Mouse (Mus musculus): ENCODE measurements around the gene Magi2. TPM values are rescaled to one million over a fixed set of nuclear protein-coding genes. Genes with fewer than 3 reads are reported as not detected.

The Magi2 gene
- polyA plus RNA-seq, 1 experiment from 2014 or later: 2.3 TPM

DNA sequence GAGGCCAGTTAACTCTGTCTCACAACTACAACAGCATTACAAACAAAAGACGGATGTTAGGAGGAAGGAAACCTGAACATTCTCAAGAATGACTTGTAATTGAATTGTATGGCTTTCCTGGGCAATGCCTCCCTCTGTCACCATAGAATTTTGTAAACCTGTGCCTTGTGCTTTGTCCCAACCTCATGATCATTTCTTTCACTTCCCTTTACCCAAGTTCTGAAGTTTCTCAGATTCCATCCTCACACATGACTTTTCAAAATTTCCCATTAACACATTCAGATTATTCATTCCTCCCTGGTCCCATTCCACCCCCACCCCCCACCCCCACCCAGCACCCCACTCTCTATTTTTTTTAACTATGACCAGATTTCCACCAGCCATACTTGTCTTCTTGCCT, 773.1 kb downstream of the Magi2 start:
- Histone ChIP-seq H3K4me2 (replicated peaks) (no peak overlapping the region), H3K9ac (no peak overlapping the region), H3K27ac (no peak overlapping the region), H3K9me3 (no peaks in the 10 kb centered on the region), H3K27me3 (replicated peaks) (no peaks in the 10 kb centered on the region), H3K4me1 (replicated peaks) (no peaks in the 10 kb centered on the region), H3K4me3 (replicated peaks) (no peak overlapping the region), H3K36me3 (no peaks in the 10 kb centered on the region)
- WGBS: 60% methylated on average over 1 of the region's 1 CpGs
- ATAC-seq: no peak

- Histone ChIP-seq H3K4me1 (replicated peaks) (no peaks in the 10 kb centered on the region), H3K27ac (no peak overlapping the region), H3K4me3 (replicated peaks) (no peak overlapping the region), H3K36me3 (no peaks in the 10 kb centered on the region), H3K27me3 (replicated peaks) (no peaks in the 10 kb centered on the region), H3K9me3 (no peaks in the 10 kb centered on the region), H3K4me2 (replicated peaks) (no peak overlapping the region), H3K9ac (no peak overlapping the region)
- ATAC-seq: no peak
- WGBS: 84% methylated on average over 2 of the region's 2 CpGs
These were observed 779.8 kb downstream of the Magi2 start for GRCm38 (mm10) chr5:20006616-20007015.

GRCm38 (mm10) chr5:20007246-20007645, 780.4 kb downstream of the Magi2 start:
- ATAC-seq: no peak

GRCm38 (mm10) chr5:20010210-20010609, 783.4 kb downstream of the Magi2 start:
- no peaks in the 10 kb centered on the region for H3K4me1 ChIP-seq (replicated peaks)
- no peak overlapping the region for H3K4me3 ChIP-seq (replicated peaks)
- no peak overlapping the region for H3K4me2 ChIP-seq (replicated peaks)
- ATAC-seq: no peak
- H3K36me3 ChIP-seq: no peaks in the 10 kb centered on the region
- H3K27ac ChIP-seq: no peak overlapping the region
- H3K9me3 ChIP-seq: no peaks in the 10 kb centered on the region
- H3K27me3 ChIP-seq (replicated peaks): no peaks in the 10 kb centered on the region
- H3K9ac ChIP-seq: no peak overlapping the region
- 65% methylated on average over 7 of the region's 7 CpGs for WGBS

More at GRCm38 (mm10) chr5:20007246-20007645, 780.4 kb downstream of the Magi2 start:
- Histone ChIP-seq H3K27me3 (replicated peaks) (no peaks in the 10 kb centered on the region), H3K4me3 (replicated peaks) (no peak overlapping the region), H3K9me3 (no peaks in the 10 kb centered on the region), H3K4me1 (replicated peaks) (no peaks in the 10 kb centered on the region), H3K36me3 (no peaks in the 10 kb centered on the region), H3K27ac (no peak overlapping the region), H3K4me2 (replicated peaks) (no peak overlapping the region), H3K9ac (no peak overlapping the region)
- 79% methylated on average over 8 of the region's 8 CpGs for WGBS

DNA sequence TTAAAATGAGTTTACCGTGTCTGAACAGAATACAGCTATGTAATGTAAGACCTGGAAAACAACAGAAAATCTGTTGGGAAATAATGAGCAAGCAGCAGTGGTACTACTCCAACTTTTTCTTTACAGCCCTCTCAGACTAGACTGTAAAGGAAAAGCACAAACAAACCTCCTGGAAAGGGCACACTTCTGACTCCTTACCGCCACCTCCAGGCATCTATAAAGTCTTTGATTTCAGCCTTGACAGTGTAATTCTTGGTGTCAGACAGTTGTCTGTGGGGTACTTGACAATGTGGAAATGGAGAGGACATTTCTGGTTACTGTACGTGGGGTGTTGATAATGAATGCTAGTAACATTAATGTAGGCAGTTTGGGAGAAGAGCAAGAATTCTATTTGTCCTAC, 791.2 kb downstream of the Magi2 start:
- H3K9me3 ChIP-seq: no peaks in the 10 kb centered on the region
- WGBS: 65% methylated on average over 3 of the region's 3 CpGs
- H3K36me3 ChIP-seq: no peaks in the 10 kb centered on the region
- no peak overlapping the region for H3K4me3 ChIP-seq (replicated peaks)
- H3K27ac ChIP-seq: no peak overlapping the region
- no peaks in the 10 kb centered on the region for H3K27me3 ChIP-seq (replicated peaks)
- no peak for ATAC-seq
- H3K4me1 ChIP-seq (replicated peaks): no peaks in the 10 kb centered on the region
- no peak overlapping the region for H3K4me2 ChIP-seq (replicated peaks)
- no peak overlapping the region for H3K9ac ChIP-seq

DNA sequence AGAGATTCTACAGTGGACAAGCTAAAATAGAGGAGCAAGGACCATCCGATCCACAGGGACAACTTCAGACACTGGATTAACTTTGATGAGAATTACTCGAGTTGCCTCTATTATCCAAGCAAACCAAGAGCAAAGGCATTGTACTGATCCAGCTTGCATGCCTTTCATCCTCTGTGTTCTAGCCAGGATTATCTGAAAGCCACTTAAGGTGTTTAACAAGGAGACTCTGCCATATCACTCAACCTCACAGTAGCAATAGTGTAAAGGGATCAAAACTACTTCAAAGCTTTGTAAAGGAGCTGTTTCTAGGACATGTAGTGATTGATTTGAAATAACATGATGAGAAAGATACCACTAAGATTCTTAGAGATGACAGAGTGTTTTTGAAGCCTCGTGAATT, 819.8 kb downstream of the Magi2 start:
- Histone ChIP-seq H3K27me3 (replicated peaks) (no peaks in the 10 kb centered on the region), H3K4me2 (replicated peaks) (no peak overlapping the region), H3K36me3 (no peaks in the 10 kb centered on the region), H3K9me3 (no peaks in the 10 kb centered on the region), H3K4me1 (replicated peaks) (no peaks in the 10 kb centered on the region), H3K9ac (no peak overlapping the region), H3K4me3 (replicated peaks) (no peak overlapping the region), H3K27ac (no peak overlapping the region)
- ATAC-seq: no peak
- WGBS: 72% methylated on average over 3 of the region's 3 CpGs

GRCm38 (mm10) chr5:20048386-20048785, 821.5 kb downstream of the Magi2 start:
- Histone ChIP-seq H3K4me3 (replicated peaks) (no peak overlapping the region), H3K27ac (no peak overlapping the region), H3K4me1 (replicated peaks) (no peaks in the 10 kb centered on the region), H3K36me3 (no peaks in the 10 kb centered on the region), H3K9ac (no peak overlapping the region), H3K4me2 (replicated peaks) (no peak overlapping the region), H3K27me3 (replicated peaks) (no peaks in the 10 kb centered on the region), H3K9me3 (no peaks in the 10 kb centered on the region)
- WGBS: 92% methylated on average over 2 of the region's 2 CpGs
- no peak for ATAC-seq

DNA sequence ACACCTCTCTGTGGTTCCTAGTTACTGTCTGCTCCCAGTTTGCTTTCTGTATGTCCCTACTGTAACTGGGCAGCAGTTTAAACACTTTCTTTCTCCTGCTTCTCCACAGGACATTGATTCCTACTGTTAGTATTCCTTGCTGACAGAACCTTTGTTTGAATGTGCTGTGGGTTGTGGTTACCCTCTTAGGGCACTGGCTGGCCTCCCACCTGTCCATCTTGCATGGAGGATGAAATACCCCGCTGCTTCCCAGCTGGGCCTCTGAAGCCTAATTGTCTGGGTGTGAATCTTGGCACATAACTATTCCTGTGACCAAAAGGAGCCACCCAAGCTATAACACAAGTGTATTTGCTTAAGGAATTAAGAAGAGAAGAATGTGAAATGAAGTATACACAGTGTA, 823.4 kb downstream of the Magi2 start:
- H3K4me2 ChIP-seq (replicated peaks): no peak overlapping the region
- WGBS: 26% methylated on average over 1 of the region's 1 CpGs
- no peak for ATAC-seq

DNA sequence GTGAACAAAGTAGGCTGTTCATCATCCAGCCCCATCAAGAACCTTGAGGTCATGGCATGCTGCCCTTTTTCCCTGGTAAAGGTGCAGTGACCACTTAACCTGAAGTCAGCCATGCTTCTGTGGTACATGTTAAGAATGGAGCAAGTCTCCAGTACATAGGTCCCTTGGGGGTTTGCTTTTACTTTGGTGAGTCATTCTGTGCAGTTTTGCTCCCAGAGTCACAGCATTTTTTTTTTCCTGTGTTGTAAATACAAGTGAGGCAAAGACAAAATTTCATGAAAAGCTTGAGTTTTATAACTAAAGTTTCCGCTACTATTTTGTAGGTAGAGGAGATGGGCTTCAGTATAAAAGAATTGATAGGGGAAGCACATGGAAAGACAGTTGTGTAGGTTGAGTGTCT, 828.2 kb downstream of the Magi2 start:
- ATAC-seq: no peak
- Histone ChIP-seq H3K4me1 (replicated peaks) (no peaks in the 10 kb centered on the region), H3K4me3 (replicated peaks) (no peak overlapping the region), H3K36me3 (no peaks in the 10 kb centered on the region), H3K27ac (no peak overlapping the region), H3K4me2 (replicated peaks) (no peak overlapping the region), H3K9ac (no peak overlapping the region), H3K27me3 (replicated peaks) (no peaks in the 10 kb centered on the region), H3K9me3 (no peaks in the 10 kb centered on the region)
- WGBS: 90% methylated on average over 1 of the region's 1 CpGs

More for the DNA sequence above, 823.4 kb downstream of the Magi2 start:
- no peak overlapping the region for H3K9ac ChIP-seq
- no peak overlapping the region for H3K27ac ChIP-seq
- no peaks in the 10 kb centered on the region for H3K36me3 ChIP-seq
- H3K9me3 ChIP-seq: no peaks in the 10 kb centered on the region
- H3K27me3 ChIP-seq (replicated peaks): no peaks in the 10 kb centered on the region
- H3K4me3 ChIP-seq (replicated peaks): no peak overlapping the region
- H3K4me1 ChIP-seq (replicated peaks): no peaks in the 10 kb centered on the region

- no peak for ATAC-seq
- H3K4me3 ChIP-seq (replicated peaks): no peak overlapping the region
- H3K27ac ChIP-seq: no peak overlapping the region
- no peaks in the 10 kb centered on the region for H3K27me3 ChIP-seq (replicated peaks)
- H3K36me3 ChIP-seq: no peaks in the 10 kb centered on the region
- H3K4me1 ChIP-seq (replicated peaks): no peaks in the 10 kb centered on the region
- WGBS: 44% methylated on average over 5 of the region's 5 CpGs
- no peak overlapping the region for H3K4me2 ChIP-seq (replicated peaks)
- no peak overlapping the region for H3K9ac ChIP-seq
- no peaks in the 10 kb centered on the region for H3K9me3 ChIP-seq
These were observed 829.4 kb downstream of the Magi2 start for GRCm38 (mm10) chr5:20056074-20056842.

GRCm38 (mm10) chr5:20056856-20057255, 830.0 kb downstream of the Magi2 start:
- no peaks in the 10 kb centered on the region for H3K36me3 ChIP-seq
- no peaks in the 10 kb centered on the region for H3K27me3 ChIP-seq (replicated peaks)
- H3K4me2 ChIP-seq (replicated peaks): no peak overlapping the region
- no peak overlapping the region for H3K9ac ChIP-seq
- no peak for ATAC-seq
- WGBS: 69% methylated on average over 2 of the region's 2 CpGs
- no peaks in the 10 kb centered on the region for H3K4me1 ChIP-seq (replicated peaks)
- no peaks in the 10 kb centered on the region for H3K9me3 ChIP-seq
- H3K4me3 ChIP-seq (replicated peaks): no peak overlapping the region
- H3K27ac ChIP-seq: no peak overlapping the region

DNA sequence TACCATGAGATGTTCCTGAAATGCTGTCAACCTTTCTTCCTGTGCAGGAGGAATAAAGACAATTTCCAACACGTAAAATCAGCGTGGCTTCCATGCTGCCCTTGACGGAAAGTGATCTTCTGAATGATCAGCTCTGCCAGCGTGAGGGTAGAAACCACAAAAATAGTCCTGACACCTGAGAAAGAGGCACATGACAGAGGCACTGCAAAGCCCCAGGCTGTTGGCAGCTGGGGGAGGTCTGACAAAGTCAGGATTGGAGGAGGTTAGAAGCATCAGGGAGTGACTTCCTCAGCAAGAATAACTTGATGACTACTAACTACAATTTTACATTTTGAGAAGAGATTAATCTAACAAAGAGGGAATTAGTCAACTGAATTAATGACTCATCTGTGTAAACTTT, 835.2 kb downstream of the Magi2 start:
- WGBS: 84% methylated on average over 4 of the region's 4 CpGs
- no peaks in the 10 kb centered on the region for H3K4me1 ChIP-seq (replicated peaks)
- no peak for ATAC-seq
- no peak overlapping the region for H3K9ac ChIP-seq
- no peaks in the 10 kb centered on the region for H3K27me3 ChIP-seq (replicated peaks)
- H3K4me3 ChIP-seq (replicated peaks): no peak overlapping the region
- H3K36me3 ChIP-seq: no peaks in the 10 kb centered on the region
- H3K27ac ChIP-seq: no peak overlapping the region
- no peaks in the 10 kb centered on the region for H3K9me3 ChIP-seq
- H3K4me2 ChIP-seq (replicated peaks): no peak overlapping the region

- Histone ChIP-seq H3K27me3 (replicated peaks) (no peaks in the 10 kb centered on the region), H3K27ac (no peak overlapping the region), H3K4me1 (replicated peaks) (no peaks in the 10 kb centered on the region), H3K9ac (no peak overlapping the region), H3K4me3 (replicated peaks) (no peak overlapping the region), H3K36me3 (no peaks in the 10 kb centered on the region), H3K4me2 (replicated peaks) (no peak overlapping the region), H3K9me3 (no peaks in the 10 kb centered on the region)
- ATAC-seq: no peak
- WGBS: 88% methylated on average over 1 of the region's 1 CpGs
These were observed 838.2 kb downstream of the Magi2 start for GRCm38 (mm10) chr5:20065081-20065480.
